Comparison of ENCODE assay signal across 8 mouse cellular contexts in the genomic region with DNA sequence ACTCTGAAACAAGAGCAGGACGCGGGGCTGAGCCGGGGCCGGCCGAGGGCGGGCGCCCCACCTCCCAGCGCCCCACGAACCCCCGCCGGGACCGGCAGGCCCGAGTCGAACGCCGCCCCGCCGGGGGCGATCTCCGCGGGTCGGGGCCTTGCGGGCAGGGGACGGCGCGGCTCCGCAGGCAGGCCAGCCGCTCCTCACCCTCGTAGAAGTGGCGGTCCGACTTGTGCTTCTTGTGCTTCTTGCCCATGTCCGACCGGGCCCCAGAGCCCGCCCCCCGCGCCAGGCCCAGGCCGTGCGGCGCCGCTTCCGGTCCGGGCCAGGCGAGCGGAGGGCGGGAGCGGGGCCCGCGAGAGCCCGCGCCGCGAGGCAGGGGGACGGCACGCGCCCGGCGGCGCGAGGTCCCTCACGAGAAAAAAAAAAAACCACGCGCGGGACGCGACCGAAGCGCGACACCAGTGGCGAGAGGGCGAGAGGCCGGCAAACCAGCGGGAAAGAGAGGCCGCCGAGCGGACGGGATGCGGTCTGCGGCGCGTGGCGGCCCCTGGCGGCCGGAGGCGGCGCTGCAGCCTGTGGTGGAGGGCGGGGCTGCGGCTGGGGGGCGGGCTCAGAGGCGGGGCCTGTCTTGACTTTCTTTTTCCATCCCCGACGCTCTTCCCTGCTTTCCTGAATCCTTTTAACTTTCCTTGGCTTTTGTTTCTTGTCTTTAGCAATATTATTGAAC. TPM values are rescaled to one million over a fixed set of nuclear protein-coding genes. Genes with fewer than 3 reads are reported as not detected.
DNase-seq lines count a peak whose midpoint lies in the region; ATAC-seq and TF ChIP-seq lines count a peak whose summit lies in the region.

Brd7 (minus strand) TSS at position 487 of the 721 bp plus-strand sequence.

- peak; percentile 73 for DNase-seq in 3T3-L1 (ENCODE audit: low read depth, low spot score)
- peak; percentile 79 to 90 for DNase-seq in adrenal gland, postnatal 4 days (ENCODE audit: low spot score in 2 of 2)
- DNase-seq in heart, adult 2 months = peak; percentile 91 to 96
- DNase-seq in kidney, adult 8-10 months = peak; percentile 65 to 75
- peak; percentile 76 to 88 for DNase-seq in spleen, adult 18-20 months

- TF ChIP-seq EP300 in heart, adult 2 months (IDR thresholded peaks at IDR 0.05; ENCODE audit: insufficient read depth, low read depth, low read length) = no peak

- peak within 1 kb of the TSS; percentile 91 for H3K27ac ChIP-seq in embryonic facial prominence, embryonic 13.5 days
- peak within 1 kb of the TSS; percentile 91 for H3K27ac ChIP-seq in heart, adult 2 months
- peak within 1 kb of the TSS; percentile 86 for H3K27ac ChIP-seq in limb, embryonic 13.5 days
- peak within 1 kb of the TSS; percentile 88 for H3K27ac ChIP-seq in midbrain, embryonic 15.5 days

- H3K4me2 ChIP-seq in embryonic facial prominence, embryonic 13.5 days = peak within 1 kb of the TSS; percentile 93
- H3K4me2 ChIP-seq in limb, embryonic 13.5 days (replicated peaks) = peak within 1 kb of the TSS; percentile 93
- H3K4me2 ChIP-seq in midbrain, embryonic 15.5 days = peak within 1 kb of the TSS; percentile 65

- H3K9me3 ChIP-seq in embryonic facial prominence, embryonic 13.5 days = no peaks in the 10 kb centered on the region
- 0 out of 2 replicates have a peak, but pooled peaks cover 5% of the 10 kb centered on the region for H3K9me3 ChIP-seq in limb, embryonic 13.5 days
- H3K9me3 ChIP-seq in midbrain, embryonic 15.5 days = no peaks in the 10 kb centered on the region

- under 1% methylated on average over 86 of the region's 91 CpGs for WGBS in embryonic facial prominence, embryonic 13.5 days
- under 1% methylated on average over 77 of the region's 91 CpGs for WGBS in heart, adult 2 months
- under 1% methylated on average over 76 of the region's 91 CpGs for WGBS in limb, embryonic 13.5 days
- under 1% methylated on average over 69 of the region's 91 CpGs for WGBS in midbrain, embryonic 15.5 days

- peak; percentile 83 for ATAC-seq in embryonic facial prominence, embryonic 13.5 days (ENCODE audit: insufficient number of reproducible peaks, insufficient read depth, low FRiP score, low TSS enrichment, low read depth)
- ATAC-seq in limb, embryonic 13.5 days (ENCODE audit: low FRiP score, low read depth) = peak; percentile 87
- peak; percentile 92 for ATAC-seq in midbrain, embryonic 15.5 days (replicated peaks)

- 0 out of 2 replicates have a peak, but pooled peaks have one; percentile 58 for TF ChIP-seq POLR2A in heart, adult 2 months (IDR thresholded peaks at IDR 0.05; ENCODE audit: insufficient read depth, low read depth, low read length)

- intact Hi-C loops in heart, adult 2 months (cut with DNase I) = loop anchor here (2.0 to 10.0 kb wide), 6 partner anchors 95 to 339 kb away; partner anchors contain the start of genes Cnep1r1 and Nkd1

- H3K4me3 ChIP-seq in embryonic facial prominence, embryonic 13.5 days = peak within 1 kb of the TSS; percentile 95
- H3K4me3 ChIP-seq in heart, adult 2 months = peak within 1 kb of the TSS; percentile 89
- peak within 1 kb of the TSS; percentile 98 for H3K4me3 ChIP-seq in limb, embryonic 13.5 days
- H3K4me3 ChIP-seq in midbrain, embryonic 15.5 days = peak within 1 kb of the TSS; percentile 99

- peaks cover 25% of the 10 kb centered on the region for H3K36me3 ChIP-seq in embryonic facial prominence, embryonic 13.5 days
- peaks cover 18% of the 10 kb centered on the region for H3K36me3 ChIP-seq in heart, adult 2 months (ENCODE audit: control insufficient read depth, insufficient read depth, low read length)
- peaks cover 25% of the 10 kb centered on the region for H3K36me3 ChIP-seq in limb, embryonic 13.5 days
- peaks cover 17% of the 10 kb centered on the region for H3K36me3 ChIP-seq in midbrain, embryonic 15.5 days (replicated peaks)

- H3K79me2 ChIP-seq in heart, adult 2 months (replicated peaks; ENCODE audit: control insufficient read depth, insufficient read depth, low read length) = peaks cover 2% of the 10 kb centered on the region; the same call in 1 of the 2 replicates

- H3K9ac ChIP-seq in embryonic facial prominence, embryonic 13.5 days = peak within 1 kb of the TSS; percentile 98
- H3K9ac ChIP-seq in heart, adult 2 months (ENCODE audit: low read depth, low read length) = peak within 1 kb of the TSS; percentile 96
- H3K9ac ChIP-seq in limb, embryonic 13.5 days = peak within 1 kb of the TSS; percentile 98
- H3K9ac ChIP-seq in midbrain, embryonic 15.5 days = peak within 1 kb of the TSS; percentile 97

- H3K4me1 ChIP-seq in embryonic facial prominence, embryonic 13.5 days = peaks cover 22% of the 10 kb centered on the region
- peaks cover 7% of the 10 kb centered on the region for H3K4me1 ChIP-seq in heart, adult 2 months (ENCODE audit: control insufficient read depth, insufficient read depth, low read length)
- peaks cover 32% of the 10 kb centered on the region for H3K4me1 ChIP-seq in limb, embryonic 13.5 days
- H3K4me1 ChIP-seq in midbrain, embryonic 15.5 days = peaks cover 17% of the 10 kb centered on the region

- H3K27me3 ChIP-seq in embryonic facial prominence, embryonic 13.5 days = no peaks in the 10 kb centered on the region
- no peaks in the 10 kb centered on the region for H3K27me3 ChIP-seq in heart, adult 2 months (ENCODE audit: control insufficient read depth, insufficient read depth, low read length)
- no peaks in the 10 kb centered on the region for H3K27me3 ChIP-seq in limb, embryonic 13.5 days
- no peaks in the 10 kb centered on the region for H3K27me3 ChIP-seq in midbrain, embryonic 15.5 days (replicated peaks)

- TF ChIP-seq CTCF in heart, adult 2 months (IDR thresholded peaks at IDR 0.05) = peak; percentile 93

RNA-seq across cellular contexts. Expression of gene Brd7, which starts in this region (rescaled TPM):
- 10 to 100 TPM; 82.9 to 93.5 TPM for total RNA-seq in adrenal gland, postnatal 4 days (2021)
- 77.2 and 85.2 TPM in 2 replicates for polyA plus RNA-seq in embryonic facial prominence, embryonic 13.5 days (2015; fragmentation: Nextera tagmentation; extraction: Ambion mirVana)
- 10 to 100 TPM; 78.9 to 79.0 TPM for total RNA-seq in heart, adult 2 months (2021)
- polyA plus RNA-seq in heart, adult 2 months (2012; rRNA removed) = 30.9 and 44.6 TPM in 2 replicates
- 85.3 and 86.1 TPM in 2 replicates for polyA plus RNA-seq in limb, embryonic 13.5 days (2015; fragmentation: Nextera tagmentation; extraction: Ambion mirVana)
- polyA plus RNA-seq in midbrain, embryonic 15.5 days (2015; fragmentation: Nextera tagmentation; extraction: Ambion mirVana) = 60.2 and 63.5 TPM in 2 replicates

Comparison
In these comparisons a context has a peak if more than half of its experiments do, and no peak if none do; other contexts are left out.
1. Peak in every context shown above with its lines: DNase-seq, ATAC-seq, H3K4me3 ChIP-seq and H3K27ac ChIP-seq.